Mouse (Mus musculus): ENCODE data around the gene Xkr8. TPM values are rescaled to one million over a fixed set of nuclear protein-coding genes. Genes with fewer than 3 reads are reported as not detected.

Gene Xkr8
- total RNA-seq (2023): 1 to 10 TPM; 2.2 to 3.0 TPM

GRCm38 (mm10) chr4:132732148-132732684 is at the start of gene Xkr8:
TSS of gene Xkr8 (minus strand) at chr4:132732546.

GRCm38 (mm10) chr4:132767914-132768876 is 35.8 kb upstream of the Xkr8 start, which contains the start of gene Rpa2:
TSS of gene Rpa2 (plus strand) at chr4:132768332.

GRCm38 (mm10) chr4:132756974-132757373 is 24.6 kb upstream of the Xkr8 start, which contains the start of gene Smpdl3b:
TSS of gene Smpdl3b (minus strand) at chr4:132757252.

Other genes with a start within 250 kb of the Xkr8 start
- 1 to 10 TPM; 6.2 to 6.3 TPM for gene Sesn2, start 222.0 kb downstream of the Xkr8 start, total RNA-seq (2023)
- gene Atpif1, start 198.9 kb downstream of the Xkr8 start, total RNA-seq (2023): 10 to 100 TPM; 54.9 to 76.5 TPM
- 100 to 1,000 TPM; 102 to 105 TPM for gene Dnajc8, start 197.0 kb downstream of the Xkr8 start, total RNA-seq (2023)
- gene Ptafr, start 168.5 kb downstream of the Xkr8 start, total RNA-seq (2023): under 1 TPM in 1 of 2 experiments, not detected in 1; 0.58 TPM
- gene Eya3, start 93.6 kb downstream of the Xkr8 start, total RNA-seq (2023): 10 to 100 TPM; 51.0 to 54.2 TPM
- 1 to 10 TPM in 1 of 2 experiments, under 1 TPM in 1; 0.39 to 1.2 TPM for gene Smpdl3b, start 24.7 kb upstream of the Xkr8 start, total RNA-seq (2023)
- gene Rpa2, start 35.8 kb upstream of the Xkr8 start, total RNA-seq (2023): 10 to 100 TPM; 55.5 to 59.9 TPM
- gene Themis2, start 63.8 kb upstream of the Xkr8 start, total RNA-seq (2023): 1 to 10 TPM; 1.2 to 3.4 TPM
- 10 to 100 TPM; 48.9 to 55.3 TPM for gene Ppp1r8, start 110.6 kb upstream of the Xkr8 start, total RNA-seq (2023)
- 10 to 100 TPM; 20.4 to 27.0 TPM for gene Stx12, start 152.0 kb upstream of the Xkr8 start, total RNA-seq (2023)
- gene Fam76a, start 190.0 kb upstream of the Xkr8 start, total RNA-seq (2023): 10 to 100 TPM; 27.4 to 36.8 TPM
- gene Fgr, start 241.5 kb upstream of the Xkr8 start, total RNA-seq (2023): 1 to 10 TPM; 2.5 to 6.2 TPM